Mouse (Mus musculus): ENCODE measurements around the gene Lce1b.

GRCm38 (mm10) chr3:92638653-92638991 lies 18.1 kb downstream of the Lce1b start:
- TF ChIP-seq CTCF (IDR thresholded peaks at IDR 0.05 in 2 of 3, conservative IDR thresholded peaks at IDR 0.05 in 1 of 3; ENCODE audit: control insufficient read depth in 1 of 3, insufficient read depth in 1 of 3, low read depth in 2 of 3, low read length in 3 of 3, poor library complexity in 1 of 3, severe bottlenecking in 1 of 3) (no peak), ZNF384 (IDR thresholded peaks at IDR 0.05; ENCODE audit: low read depth, low read length) (no peak), POLR2A (IDR thresholded peaks at IDR 0.05; ENCODE audit: control insufficient read depth in 1 of 2, insufficient read depth in 1 of 2, low read depth in 1 of 2, low read length in 2 of 2, poor library complexity in 1 of 2) (no peak), POLR2AphosphoS2 (IDR thresholded peaks at IDR 0.05; ENCODE audit: low read length) (no peak), ZKSCAN1 (IDR thresholded peaks at IDR 0.05; ENCODE audit: low read depth, low read length) (no peak), MXI1 (IDR thresholded peaks at IDR 0.05; ENCODE audit: low read depth, low read length) (no peak), TBP (IDR thresholded peaks at IDR 0.05; ENCODE audit: low read depth, low read length) (no peak)
